Mouse (Mus musculus) cerebellum, adult 11 months (tissue): ENCODE measurements around the gene Tent4b.

Experiments used
- DNase-seq: peaks from one replicate; pipeline ENCODE4 v3.0.0; 2022

Tent4b gene

DNA sequence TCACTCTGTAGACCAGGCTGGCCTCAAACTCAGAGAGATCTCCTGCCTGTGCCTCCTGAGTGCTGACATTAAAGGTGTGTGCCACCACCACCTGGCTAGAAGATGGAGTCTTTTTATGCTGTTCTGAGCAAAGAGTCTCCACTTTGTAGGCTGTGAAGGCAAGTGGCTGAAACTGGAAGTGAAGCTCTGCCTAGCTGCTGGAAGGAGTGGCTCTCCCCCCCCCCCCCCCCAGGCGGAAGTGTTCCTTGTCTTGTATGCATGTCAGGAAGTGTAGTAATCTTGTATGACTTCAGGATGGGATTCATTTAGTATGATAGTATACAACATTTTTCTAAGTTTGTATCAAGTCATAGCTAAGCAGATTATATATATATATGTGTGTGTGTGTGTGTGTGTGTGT, 29.8 kb downstream of the Tent4b start:
- DNase-seq: no peak

DNA sequence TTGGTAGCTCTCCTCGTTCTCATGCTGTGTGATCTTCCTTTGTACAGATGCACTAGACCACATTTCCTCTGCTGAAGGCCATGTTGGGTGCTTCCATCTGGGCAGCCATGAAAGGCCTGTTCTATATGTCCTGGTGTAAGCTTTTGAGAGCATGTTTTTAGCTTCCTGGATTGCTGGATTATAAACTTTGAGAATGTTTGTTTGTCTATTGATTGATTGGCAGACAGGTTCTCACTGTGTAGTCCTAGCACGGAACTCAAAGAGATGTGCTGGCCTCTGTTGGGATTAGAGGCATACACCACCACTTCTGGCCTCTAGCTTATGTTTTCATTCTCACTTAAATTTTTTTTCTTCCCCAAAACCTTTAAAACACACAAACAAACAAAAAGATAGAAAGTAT, 37.7 kb downstream of the Tent4b start:
- no peak for DNase-seq

DNA sequence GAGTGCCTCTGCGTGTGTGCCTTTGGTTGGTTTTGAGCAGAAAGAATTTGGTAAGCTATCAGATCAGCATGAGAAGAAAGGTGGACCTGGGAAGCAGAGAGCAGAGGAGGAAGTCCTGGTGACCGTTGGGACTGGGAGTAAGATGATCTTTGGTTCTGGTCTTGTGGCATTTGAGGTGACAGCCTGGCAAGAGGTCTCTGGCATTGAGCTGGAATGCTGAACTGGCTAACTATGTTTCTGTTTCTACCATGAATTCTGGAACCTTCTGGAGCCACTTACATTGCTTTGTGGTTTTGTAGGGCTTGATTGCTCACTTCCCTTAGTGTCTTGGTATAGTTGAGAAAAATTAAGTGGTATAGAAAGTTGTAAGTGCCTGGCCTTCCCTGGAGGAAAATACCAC, 38.6 kb downstream of the Tent4b start:
- no peak for DNase-seq

DNA sequence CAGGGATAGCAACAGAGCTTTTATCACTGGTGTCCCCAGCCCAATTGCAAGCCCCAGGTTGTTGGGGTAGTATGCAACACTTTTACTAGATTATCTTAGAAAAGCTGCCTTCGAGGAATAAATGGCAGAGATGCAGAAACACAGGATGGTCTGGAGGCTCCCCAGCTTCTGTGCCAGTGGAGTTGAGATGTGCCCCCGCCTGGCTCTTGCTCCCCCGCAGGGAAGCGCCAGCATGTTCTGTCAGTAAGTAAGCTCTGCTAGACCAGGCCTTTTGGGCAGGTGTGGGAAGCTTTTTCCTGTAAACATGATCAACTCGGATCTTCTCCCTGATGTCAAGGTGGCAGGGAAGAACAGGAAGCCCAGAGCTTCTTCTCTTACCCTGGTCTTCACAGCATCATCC, 40.3 kb downstream of the Tent4b start:
- no peak for DNase-seq

DNA sequence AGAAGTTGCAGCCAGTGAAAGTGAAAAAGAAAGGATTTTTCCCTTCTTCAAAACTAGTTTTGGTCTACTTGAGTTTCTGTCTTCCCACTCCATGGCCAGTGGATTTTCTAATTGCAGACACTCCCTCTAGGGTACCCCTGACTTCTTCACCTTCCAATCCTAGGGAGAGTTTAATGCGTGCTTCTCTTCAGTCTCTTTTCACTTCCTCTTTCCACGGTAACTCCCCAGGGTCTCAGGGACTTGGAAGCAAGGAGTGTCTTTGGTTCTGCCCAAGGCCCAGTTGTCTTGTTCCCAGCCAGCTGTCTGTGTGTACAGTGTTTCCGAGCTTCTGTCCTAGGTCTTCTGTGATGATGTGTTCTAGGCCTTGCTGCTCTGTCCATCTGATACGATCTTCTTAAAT, 42.9 kb downstream of the Tent4b start:
- no peak for DNase-seq

DNA sequence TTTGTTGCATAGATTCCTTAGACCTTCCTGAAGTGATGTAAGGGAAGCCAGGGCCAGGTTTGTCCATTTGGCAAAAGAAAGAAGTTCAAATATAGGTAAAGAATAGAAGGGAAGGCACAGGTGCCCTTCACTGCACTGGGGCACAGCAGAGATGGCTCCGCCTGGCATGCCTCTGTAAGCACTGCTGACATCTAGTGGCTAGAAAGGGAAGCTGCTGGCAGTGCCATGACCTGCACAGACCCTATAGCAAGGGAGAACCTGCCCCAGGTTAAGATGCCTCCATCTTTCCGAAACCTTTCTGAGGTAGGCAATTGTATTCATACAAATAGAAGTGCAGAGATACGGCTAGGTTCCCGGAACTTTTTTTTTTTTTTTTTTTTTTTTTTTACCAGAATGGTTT, 45.3 kb downstream of the Tent4b start:
- DNase-seq: peak; percentile 42

DNA sequence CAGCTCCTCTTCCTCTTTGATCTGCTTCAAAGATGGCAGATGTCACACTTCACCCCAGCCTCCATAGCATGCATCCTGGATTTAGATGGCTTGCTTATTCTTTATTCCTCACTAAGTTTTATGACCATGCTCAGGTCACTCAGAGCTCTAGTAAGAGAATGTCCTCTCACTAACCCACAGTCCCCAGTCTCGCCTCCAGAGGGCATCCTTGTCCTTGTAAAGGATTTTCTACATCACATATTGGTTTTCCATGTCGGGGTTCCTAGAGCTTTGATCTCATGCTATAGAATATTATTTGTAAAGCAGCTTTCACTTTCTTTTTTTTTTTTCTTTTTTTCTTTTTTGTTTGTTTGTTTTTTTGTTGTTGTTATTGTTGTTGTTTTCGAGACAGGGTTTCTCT, 53.8 kb downstream of the Tent4b start:
- no peak for DNase-seq

DNA sequence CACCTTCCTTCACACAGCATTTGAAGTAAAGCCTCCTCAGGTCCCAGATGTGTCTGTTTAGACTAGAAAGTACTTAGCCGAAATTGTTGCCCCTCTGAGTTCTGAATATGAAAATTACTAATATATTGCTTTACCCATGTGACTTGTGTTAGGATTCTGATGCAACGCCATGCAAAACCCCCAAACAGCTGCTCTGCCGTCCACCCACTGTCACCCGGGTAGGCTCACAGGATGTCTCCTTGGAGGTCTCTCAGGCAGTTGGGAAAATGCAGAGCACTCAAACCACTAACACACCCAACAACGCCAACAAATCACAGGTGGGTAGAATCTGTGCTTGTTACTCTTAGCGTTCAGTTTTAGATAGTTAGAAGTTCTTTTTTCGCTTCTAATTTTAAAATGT, 55.9 kb downstream of the Tent4b start:
- no peak for DNase-seq

DNA sequence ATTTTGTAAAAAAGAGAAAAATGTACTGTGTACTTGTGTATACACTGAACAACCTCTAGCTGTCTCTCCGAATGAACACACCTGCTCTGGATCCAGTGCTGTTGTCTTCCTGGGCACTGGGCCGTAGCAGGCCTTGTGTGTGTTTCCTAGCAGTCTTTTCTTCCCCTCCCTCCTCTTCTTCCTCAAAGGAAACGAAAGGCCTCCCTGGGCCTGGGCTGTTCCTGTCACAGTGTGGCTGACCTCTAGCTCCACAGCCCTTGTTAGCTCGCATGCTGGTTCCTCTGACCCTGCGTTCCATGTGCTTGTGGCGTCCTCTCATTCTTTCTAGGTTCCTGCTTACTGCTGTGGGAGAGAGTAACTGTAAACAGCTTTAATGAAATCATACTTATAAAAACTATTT, 59.0 kb downstream of the Tent4b start:
- DNase-seq: no peak

DNA sequence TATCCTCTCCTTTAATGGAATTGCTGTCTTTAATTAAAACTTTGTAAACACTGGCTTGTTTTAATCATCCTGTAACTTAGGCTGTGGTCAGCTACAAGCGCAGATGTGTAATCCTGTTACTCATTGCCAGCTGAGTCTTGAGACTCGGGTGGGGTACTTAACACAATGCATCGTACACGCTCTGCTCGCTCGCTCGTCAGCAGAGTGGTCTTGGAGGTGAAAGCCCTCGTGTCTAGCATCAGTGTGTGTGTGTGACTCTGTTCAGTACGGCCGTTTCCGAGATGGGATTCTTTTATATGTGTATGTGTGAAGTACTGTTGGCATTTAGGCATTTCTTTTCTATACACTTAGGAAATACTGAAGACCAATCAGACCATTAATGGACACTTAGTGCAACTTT, 59.5 kb downstream of the Tent4b start:
- no peak for DNase-seq

DNA sequence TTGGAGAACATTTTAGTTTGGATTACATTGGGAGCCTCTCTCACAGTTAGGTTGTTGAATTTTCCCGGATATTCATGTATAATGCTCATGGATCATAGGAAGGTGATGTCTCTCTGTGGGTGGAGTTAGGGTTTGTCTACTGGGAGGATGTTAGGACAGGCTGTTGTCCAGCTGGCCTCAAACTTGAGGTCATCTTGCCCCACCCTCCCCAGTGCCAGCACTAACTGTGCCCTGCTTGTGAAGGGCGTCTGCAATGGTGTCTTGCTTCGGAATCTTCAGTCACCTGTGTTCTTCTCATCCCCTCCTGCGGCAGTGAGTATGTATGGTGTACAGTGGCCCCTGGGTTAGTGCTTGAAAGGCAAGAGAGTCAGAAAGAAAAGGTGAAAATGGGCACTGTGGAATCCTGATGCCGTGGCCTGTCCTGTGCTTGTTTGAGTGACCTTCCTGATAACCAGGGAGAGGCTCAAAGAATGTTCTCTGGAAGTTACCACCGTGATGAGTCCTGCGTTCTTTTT, 61.5 kb downstream of the Tent4b start:
- no peak for DNase-seq

DNA sequence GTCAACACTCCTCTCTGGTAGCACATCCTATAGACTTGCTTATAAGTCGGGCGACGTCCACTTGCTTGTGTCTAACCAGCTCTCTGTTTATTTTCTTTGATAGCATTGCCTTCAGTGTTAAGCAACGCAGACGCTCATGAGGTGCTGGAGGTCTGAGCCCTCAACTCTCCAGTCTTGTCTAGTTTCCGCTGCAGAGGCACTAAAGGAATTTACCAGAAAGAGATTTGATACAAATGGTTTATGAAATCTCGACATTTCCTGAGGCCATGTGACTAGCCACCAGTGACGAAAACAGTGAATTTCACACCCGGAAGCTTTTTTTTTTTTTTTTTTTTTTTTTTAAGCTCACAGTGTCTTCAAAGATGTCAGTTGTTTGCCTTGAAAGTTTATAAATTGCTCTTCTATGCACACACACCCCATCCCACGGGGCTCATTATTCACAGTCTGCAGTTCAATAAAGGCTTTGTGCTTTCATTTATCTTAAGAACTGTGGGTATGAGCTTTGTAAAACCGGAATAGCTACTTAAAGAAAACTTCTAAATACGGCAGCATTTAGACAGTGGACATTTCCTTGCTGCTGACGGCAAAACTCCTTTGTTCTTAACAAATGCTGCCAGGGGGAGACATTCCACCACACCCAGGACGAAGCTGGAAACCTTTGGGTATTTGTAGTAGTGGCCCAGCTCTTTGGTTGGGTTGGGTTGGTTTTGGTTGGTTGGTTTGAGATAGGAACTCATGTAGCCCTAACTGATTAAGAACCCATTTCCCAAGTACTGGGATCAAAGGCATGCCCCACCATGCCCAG, 64.0 kb downstream of the Tent4b start:
- DNase-seq: no peak

DNA sequence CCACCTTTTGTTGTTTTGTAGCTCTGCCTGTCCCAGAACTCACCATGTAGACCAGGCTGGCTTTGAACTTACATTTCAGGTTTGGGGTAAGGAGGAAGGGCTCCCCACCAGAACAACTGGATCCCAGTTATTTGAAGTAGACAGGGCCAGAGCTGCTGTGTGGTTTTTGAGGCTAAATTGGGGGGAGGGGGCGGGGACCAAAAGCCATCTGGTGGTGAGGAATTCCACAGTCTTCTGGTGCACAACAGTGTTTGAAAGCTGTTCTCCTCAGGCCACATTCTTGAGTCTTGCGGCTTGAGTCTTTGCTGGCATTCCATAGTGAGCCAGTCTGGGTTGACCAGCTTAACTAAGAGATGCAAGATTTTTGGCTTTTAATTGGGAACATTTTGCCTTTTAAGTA, 66.5 kb downstream of the Tent4b start:
- no peak for DNase-seq

DNA sequence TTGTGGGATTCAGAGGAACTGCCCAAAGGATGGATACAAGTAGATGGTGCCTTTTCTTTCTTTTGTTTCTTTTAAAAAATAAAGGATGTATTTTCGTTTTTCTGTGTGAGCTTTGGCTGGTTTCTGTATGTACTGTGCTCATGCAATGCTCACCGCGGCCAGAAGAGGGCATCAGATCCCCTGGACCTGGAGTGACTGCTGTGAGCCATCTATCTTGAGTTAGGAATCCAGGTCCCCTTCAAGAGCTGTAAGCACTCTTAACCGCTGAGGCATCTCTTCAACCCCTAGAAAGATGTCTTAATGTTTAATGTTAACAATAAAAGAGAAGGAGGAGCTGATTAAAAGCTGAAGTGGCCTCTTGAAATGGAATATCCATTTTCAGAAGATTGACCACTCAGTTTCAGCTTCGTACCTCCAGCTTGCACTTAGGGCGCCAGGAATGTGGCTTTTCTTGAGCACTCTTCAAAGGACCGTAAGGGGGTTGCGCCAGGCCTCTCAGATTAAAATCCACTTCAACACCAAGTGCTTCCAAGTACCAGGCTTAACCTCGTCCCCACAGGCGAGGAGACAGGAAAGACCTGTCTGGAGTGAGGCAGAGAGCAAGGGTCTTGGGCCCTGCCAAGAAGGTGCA, 67.3 kb downstream of the Tent4b start:
- DNase-seq: peak; percentile 71

DNA sequence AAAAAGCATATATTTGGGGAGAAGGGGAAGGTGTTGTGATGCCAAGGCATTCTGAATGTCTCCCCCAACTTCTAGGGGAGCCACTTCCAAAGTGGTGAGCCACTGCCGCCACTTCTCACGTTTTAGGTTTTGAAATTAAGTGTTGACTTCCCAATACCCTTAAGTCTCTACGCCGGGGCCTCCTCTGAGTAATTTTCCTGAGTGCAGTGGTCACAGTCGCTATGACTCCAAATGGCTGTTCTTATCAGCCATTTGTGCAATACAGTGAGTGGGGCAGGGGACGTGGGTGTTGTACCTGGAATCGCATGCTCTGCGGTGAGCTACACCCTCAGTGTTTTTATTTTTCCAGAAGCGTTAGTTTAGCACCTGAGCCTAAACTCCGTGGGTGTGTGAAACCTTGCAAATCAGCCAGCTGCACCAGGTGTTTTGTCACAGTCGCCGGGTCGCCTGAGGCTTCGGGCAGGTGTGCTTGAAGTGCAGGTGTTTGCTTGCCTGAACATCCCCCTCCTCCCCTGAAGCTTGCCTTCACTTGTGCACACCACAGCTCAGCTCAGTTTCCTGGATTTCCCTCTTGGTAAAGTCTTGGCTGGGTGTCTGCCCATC, 67.9 kb downstream of the Tent4b start:
- DNase-seq: no peak

DNA sequence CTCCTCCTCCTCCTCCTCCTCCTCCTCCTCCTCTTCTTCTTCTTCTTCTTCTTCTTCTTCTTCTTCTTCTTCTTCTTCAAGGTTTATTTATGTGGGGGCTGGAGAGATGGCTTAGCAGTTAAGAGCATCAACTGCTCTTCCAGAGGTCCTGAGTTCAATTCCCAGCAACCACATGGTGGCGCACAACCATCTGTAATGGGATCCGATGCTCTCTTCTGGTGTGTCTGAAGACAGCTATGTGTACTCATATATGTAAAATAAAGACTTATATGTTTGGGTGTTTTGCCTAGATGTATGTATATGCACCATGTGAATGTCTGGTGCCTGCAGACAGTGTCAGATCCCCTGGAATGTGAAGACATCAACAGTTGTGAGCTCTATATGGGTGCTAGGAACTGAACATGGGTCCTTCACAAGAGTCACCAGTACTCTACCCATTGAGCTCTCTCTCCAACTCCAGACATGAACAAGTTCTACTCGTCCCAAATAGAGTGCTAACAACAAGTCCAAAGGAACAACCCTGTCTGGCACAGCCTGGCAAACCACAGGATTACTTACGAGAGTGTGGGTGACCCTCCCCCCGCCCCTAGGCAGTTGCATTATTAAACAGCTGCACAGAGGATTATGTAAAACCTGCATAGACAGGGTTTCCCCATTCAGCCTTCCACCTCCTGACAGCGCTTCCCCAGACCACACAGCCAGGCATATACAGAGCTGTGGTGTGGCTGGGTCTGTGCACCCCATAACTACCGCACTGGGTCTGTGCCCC, 70.3 kb downstream of the Tent4b start:
- DNase-seq: no peak

DNA sequence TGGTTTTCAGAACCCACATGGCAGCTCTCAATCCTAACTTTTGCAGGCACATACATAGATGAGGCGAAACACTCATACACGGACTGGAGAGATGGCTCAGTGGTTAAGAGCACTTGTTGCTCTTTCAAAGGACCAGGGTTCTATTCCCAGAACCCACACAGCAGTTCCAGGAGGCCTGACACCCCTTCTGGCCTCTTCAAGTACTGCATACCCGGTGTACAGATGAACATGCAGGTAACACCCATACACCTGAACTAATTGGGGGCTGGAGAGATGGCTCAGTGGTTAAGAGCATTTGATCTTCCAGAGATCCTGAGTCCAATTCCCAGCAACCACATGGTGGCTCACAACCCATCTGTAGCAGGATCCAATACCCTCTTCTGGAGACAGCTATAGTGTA, 71.1 kb downstream of the Tent4b start:
- no peak for DNase-seq

DNA sequence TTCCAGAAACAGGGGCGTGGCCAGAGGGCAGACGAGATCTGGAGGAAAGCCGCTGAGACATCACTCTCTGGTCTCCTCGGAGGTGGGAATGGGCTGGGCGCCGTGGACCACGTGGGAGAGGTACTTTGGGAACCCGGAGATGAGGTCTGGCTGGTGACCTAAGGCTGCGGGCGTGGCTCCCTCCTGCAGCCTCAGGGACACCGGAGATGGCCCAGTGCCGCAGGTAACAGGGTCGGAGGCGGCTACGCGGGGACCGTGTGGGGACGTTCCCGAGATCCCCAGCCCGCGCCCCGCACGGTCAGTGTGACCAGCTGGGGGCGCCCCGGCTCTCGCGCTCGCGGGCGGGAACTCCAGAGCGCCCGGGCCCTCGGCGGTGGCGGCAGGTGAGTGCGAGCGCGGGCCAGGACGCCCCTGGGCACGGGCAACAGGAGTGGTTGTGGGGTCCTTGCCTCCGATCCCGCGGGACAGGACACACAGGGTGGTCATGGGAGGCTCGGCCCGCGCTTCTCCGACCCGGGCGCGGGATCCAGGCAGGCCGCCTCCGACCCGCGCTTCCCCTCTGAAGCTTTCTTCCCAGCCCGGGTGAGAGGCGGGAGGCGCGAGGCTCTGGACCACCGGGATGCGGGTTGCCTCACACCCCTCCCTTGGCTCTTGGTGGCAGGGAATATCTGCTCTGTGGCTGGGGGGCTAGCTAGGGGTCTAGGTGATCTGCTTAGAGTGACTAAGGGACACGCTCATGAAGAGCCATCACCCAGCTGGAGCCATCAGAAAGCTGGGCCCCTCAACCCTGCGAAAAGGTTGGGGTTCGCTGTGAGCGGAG, 73.4 kb downstream of the Tent4b start, which contains the start of gene Adcy7:
Adcy7 (plus strand) TSS at position 173 of the 820 bp plus-strand sequence.
- DNase-seq: peak; percentile 61

DNA sequence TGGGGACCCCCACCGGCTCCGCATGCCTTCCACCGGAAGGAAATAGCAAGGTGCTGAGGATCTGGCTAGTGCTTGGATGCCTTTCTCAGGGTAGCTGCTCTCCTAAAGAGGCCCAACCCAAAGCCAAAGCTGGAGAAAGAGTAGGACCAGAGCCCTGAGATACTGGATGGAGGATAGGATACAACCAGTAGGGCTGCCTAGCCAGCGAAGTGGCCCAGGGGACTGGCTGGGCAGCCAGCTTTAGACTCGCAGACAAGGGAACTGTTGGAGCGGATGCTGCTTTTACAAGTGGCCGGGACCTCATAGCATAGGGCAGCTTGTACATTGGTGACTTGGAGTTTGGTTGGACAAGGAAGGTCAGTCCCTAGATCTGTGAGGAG, 74.0 kb downstream of the Tent4b start:
- no peak for DNase-seq

DNA sequence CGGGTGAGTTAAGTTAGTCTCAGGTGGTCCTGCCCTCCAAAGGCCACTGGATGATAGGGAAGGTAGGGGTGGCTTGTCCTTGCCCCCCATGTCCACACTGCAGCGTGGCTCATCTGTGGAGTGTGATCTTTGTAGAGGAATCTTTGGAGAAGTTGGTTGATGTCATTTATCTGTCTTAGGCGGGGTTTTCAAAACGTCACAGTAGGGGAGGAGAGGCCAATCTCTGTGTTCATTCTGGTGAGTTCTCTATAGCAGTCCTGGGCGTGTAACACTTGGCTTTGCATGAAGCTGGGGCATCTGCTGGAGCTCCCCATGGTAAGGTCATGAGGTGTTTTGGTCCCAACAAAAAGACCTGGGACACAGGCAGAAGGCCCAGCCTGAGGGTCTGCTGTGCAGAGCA, 75.1 kb downstream of the Tent4b start:
- no peak for DNase-seq

DNA sequence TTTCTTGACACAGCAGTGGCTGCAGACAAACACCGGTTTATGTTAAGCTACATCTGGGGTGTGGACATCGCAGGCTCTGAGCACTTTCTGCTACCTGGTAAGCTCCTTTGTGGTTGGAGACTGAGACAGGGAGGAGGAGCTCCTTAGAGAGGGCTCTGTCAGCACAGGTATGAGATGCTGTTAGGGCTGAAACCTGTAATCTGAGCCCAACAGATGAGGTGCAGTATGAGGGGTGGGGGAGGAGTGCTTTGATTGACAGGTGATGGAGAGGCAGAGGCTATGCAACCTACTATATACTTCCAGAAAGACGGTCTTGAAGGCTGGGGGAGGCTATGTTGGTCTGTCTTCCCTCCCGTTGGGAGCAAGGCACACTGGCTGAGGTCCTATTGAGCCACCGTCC, 80.2 kb downstream of the Tent4b start:
- DNase-seq: no peak

DNA sequence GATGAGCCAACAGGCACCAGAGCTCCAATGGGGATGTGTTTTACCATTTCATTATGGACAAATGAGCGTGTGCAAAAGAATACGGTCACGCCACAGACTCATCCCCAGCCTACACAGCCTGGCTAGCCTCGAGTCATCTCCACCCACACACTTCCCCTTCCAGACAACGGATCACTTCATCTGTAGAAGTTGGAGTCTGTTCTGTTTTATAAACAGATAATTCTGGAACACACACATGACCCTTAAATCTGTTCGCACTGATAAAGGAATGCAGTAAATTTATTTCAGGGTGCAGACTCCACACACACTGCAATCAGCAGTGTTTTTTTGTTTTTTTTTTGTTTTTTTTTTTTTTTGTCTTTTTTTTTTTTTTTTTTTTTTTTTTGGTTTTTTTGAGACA, 80.7 kb downstream of the Tent4b start:
- no peak for DNase-seq
